Mouse (Mus musculus): Measurements from ENCODE around the gene Upk3bl.

- TF ChIP-seq HCFC1 (IDR thresholded peaks at IDR 0.05; ENCODE audit: borderline replicate concordance, insufficient read depth, low read length) (no peak), MAFK (IDR thresholded peaks at IDR 0.05; ENCODE audit: insufficient read depth, low read depth, low read length) (no peak)
Observed at GRCm38 (mm10) chr5:136014877-136015276, 39.4 kb upstream of the Upk3bl start.
